Mouse (Mus musculus) forebrain, embryonic 12.5 days (tissue): Measurements from ENCODE around the gene Gm20388. TPM values are rescaled to one million over a fixed set of nuclear protein-coding genes. Genes with fewer than 3 reads are reported as not detected.
A peak's percentile ranks its signal among the peaks of the same experiment; 100 is the strongest.

ENCODE experiments used
- ATAC-seq: fragments of 200-750 bp; cut with Nextera tagmentation; 2 replicates; pipeline ENCODE4 v1.8.0; 2017; ENCODE audit warnings: moderate TSS enrichment; ENCODE audit not compliant: low FRiP score
- H3K27ac ChIP-seq: fragments of 300-500 bp; sonication (generic); 2 replicates; pipeline ENCODE4 v1.5.1; 2016; ENCODE audit warnings: mild to moderate bottlenecking
- H3K27me3 ChIP-seq: fragments of 300-500 bp; sonication (generic); 2 replicates; pipeline ENCODE4 v1.6.1; 2016; ENCODE audit warnings: mild to moderate bottlenecking
- H3K36me3 ChIP-seq: fragments of 300-500 bp; sonication (generic); replicated peaks from 2 replicates; pipeline ENCODE4 v1.6.1; 2016; ENCODE audit warnings: mild to moderate bottlenecking
- H3K4me1 ChIP-seq: fragments of 300-500 bp; sonication (generic); 2 replicates; pipeline ENCODE4 v1.6.1; 2016
- H3K4me2 ChIP-seq: fragments of 300-500 bp; sonication (generic); 2 replicates; pipeline ENCODE4 v1.6.1; 2016; ENCODE audit warnings: mild to moderate bottlenecking, moderate library complexity
- H3K4me3 ChIP-seq: fragments of 300-500 bp; sonication (generic); replicated peaks from 2 replicates; pipeline ENCODE4 v1.5.1; 2016; ENCODE audit warnings: mild to moderate bottlenecking
- H3K9ac ChIP-seq: fragments of 300-500 bp; sonication (generic); 2 replicates; pipeline ENCODE4 v1.6.1; 2016; ENCODE audit warnings: mild to moderate bottlenecking
- H3K9me3 ChIP-seq: fragments of 300-500 bp; sonication (generic); 2 replicates; pipeline ENCODE4 v1.6.1; 2016
- WGBS: fragments of 180-500 bp; shearing (Covaris S2); methylation state at CpG from one replicate; pipeline ENCODE4 v1.1.7; 2016; 5-methylcytosine and 5-hydroxymethylcytosine counted together
- polyA plus RNA-seq: library from polyadenylated mRNA; unstranded; fragments of >200 nt; fragmentation: Nextera tagmentation; extraction: Ambion mirVana; gene quantifications from 2 replicates; pipeline ENCODE4 v1.2.1, GENCODE M21; 2016

Gene Gm20388
- polyA plus RNA-seq, 1 experiment from 2014 or later: not detected

DNA sequence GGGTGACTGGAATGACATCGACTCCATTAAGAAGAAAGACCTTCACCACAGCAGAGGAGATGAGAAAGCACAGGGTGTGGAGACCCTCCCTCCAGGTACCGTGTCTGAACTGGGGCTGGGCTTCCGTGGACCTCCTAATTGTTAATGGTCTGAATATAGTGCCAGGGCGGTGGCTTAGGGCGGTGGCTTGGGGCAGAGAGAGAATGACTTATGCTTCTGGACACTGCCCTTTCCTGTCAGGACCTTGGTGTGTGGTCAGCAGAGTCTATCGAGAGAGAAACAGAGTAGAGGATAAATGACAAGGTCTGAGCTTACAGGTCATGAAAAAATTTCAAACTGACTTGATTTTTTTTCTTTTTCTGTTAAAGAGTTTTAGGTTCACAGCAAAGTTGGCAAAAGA is 4384.7 kb downstream of the Gm20388 start:
- WGBS: 94% methylated on average over 6 of the region's 6 CpGs

DNA sequence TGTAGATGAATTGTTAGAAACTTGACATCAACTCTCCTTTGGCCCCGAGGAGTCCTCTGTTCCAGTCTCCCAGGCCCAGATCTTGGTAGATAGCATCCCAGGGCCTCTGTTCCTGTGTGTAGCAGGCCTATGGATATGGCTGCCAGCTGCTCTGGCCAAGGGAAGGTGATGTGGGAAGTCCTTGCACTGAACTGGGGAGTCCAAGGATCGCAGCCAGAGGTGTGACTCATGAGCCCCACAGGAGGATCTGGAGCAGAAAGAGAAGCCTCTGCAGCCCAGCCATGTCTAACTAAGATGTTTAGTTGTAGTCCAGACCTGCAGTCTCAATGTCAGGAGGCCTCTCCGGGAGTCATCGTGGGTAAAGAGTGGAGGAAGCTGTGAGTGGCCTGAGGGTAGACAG is 4390.9 kb downstream of the Gm20388 start:
- H3K4me3 ChIP-seq: no peak overlapping the region
- peaks cover 6% of the 10 kb centered on the region; the same call in 1 of the 2 replicates for H3K4me1 ChIP-seq
- H3K9ac ChIP-seq: no peak overlapping the region
- 93% methylated on average over 4 of the region's 4 CpGs for WGBS
- H3K27ac ChIP-seq: no peak overlapping the region
- no peak for ATAC-seq
- H3K4me2 ChIP-seq: no peak overlapping the region
- no peaks in the 10 kb centered on the region for H3K9me3 ChIP-seq
- no peaks in the 10 kb centered on the region for H3K27me3 ChIP-seq
- peaks cover 30% of the 10 kb centered on the region; the same call in 1 of the 2 replicates for H3K36me3 ChIP-seq

More for the DNA sequence above, 4384.7 kb downstream of the Gm20388 start:
- Histone ChIP-seq H3K4me3 (no peak overlapping the region), H3K4me1 (peaks cover 25% of the 10 kb centered on the region), H3K36me3 (peaks cover 23% of the 10 kb centered on the region), H3K9me3 (no peaks in the 10 kb centered on the region), H3K27me3 (no peaks in the 10 kb centered on the region), H3K9ac (no peak overlapping the region), H3K4me2 (no peak overlapping the region), H3K27ac (no peak overlapping the region)
- ATAC-seq: no peak

DNA sequence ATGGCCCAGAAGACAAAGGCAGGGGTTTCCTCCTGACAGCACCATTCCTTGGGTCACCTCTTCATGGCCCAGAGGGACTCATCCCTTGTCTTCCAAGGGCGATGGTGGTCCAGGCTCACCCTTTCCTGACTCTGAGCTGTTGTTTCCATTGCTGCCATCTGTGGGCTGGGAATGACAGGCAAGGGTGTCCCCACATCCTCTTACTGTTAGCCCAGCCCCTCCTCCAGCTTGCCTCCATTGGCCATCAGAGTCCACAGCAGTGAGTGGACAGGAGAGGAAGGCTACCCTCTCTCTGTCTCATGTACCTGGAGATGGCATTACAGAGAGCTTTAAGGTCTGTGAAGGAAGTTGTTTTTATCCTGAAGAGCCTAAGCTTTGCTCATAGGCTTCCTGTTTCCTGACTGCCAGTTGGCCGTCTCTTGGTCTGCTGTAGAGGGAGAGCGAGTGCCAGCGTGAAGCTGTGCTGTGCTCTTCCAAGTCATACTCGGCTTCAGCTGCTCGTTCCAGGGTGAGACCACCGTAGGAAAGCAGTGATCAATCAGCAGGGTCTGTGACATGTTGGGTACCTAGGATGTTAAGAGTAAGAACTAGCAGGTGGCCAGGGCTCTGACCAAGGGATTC is 4391.4 kb downstream of the Gm20388 start:
- WGBS: 94% methylated on average over 7 of the region's 7 CpGs
- H3K27ac ChIP-seq: no peak overlapping the region
- peaks cover 11% of the 10 kb centered on the region; the same call in 1 of the 2 replicates for H3K4me1 ChIP-seq
- ATAC-seq: no peak
- H3K4me3 ChIP-seq: no peak overlapping the region
- no peaks in the 10 kb centered on the region for H3K9me3 ChIP-seq
- no peak overlapping the region for H3K4me2 ChIP-seq
- peaks cover 30% of the 10 kb centered on the region for H3K36me3 ChIP-seq
- no peak overlapping the region for H3K9ac ChIP-seq
- H3K27me3 ChIP-seq: no peaks in the 10 kb centered on the region

DNA sequence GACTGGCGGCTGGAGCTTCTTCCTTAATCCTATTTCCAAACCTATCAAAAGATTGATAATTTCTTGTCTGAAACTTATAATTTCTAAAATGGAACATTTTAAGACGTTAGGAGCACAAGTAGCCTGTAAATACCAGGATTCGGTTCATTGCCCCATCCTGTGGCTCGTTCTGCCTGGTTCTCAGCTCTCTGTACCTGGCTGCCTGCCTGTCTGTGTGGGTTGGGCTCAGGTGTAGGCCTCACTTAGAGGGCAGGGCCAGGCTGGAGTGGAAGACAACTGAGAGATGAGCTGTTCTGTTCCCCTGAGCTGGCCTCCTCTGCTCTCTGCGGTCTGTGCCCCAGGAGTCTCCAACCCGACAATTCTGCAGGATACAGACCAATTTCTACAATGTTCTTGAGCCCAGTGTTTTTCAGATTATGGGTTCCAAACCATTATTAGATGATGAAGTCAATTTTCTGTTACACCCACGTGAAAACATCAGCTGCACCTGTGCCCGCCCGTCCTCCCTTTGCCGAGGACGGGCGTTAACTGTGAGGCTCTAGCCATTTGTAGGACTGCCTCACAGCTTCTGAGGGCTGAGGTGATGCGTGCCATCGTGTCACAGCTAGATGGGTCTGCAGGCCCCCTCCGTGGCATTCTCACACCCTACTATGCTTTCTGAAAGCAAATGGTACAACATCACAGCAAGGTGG is 4392.7 kb downstream of the Gm20388 start:
- no peak overlapping the region for H3K27ac ChIP-seq
- ATAC-seq: no peak
- H3K4me2 ChIP-seq: no peak overlapping the region
- H3K36me3 ChIP-seq: peaks cover 32% of the 10 kb centered on the region
- no peak overlapping the region for H3K9ac ChIP-seq
- H3K4me1 ChIP-seq: peaks cover 13% of the 10 kb centered on the region; the same call in 1 of the 2 replicates
- H3K9me3 ChIP-seq: no peaks in the 10 kb centered on the region
- no peak overlapping the region for H3K4me3 ChIP-seq
- WGBS: 93% methylated on average over 15 of the region's 15 CpGs
- H3K27me3 ChIP-seq: no peaks in the 10 kb centered on the region

DNA sequence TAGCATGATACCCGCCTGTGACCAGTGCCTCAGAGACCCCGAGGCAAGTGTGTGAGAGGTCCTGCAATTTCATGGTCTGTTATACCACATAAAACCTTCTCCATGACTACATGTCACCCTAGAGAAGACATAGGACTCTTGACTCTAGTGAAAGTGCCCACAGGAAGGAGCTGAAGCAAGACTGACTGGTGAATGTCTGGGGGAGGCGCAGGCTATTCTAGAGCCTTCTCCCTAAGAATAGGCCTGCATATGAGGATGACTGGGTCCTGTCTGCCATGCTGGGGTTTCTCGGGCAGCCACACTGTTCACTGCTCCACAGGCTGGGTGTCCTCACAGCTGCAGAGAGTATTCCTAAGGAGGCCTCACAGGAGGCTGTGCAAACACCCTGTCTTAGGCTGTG is 4393.5 kb downstream of the Gm20388 start:
- Histone ChIP-seq H3K4me1 (peaks cover 13% of the 10 kb centered on the region; the same call in 1 of the 2 replicates), H3K4me3 (no peak overlapping the region), H3K4me2 (no peak overlapping the region), H3K36me3 (peaks cover 32% of the 10 kb centered on the region), H3K27ac (no peak overlapping the region), H3K27me3 (no peaks in the 10 kb centered on the region), H3K9ac (no peak overlapping the region), H3K9me3 (no peaks in the 10 kb centered on the region)
- WGBS: 90% methylated on average over 4 of the region's 4 CpGs
- no peak for ATAC-seq

DNA sequence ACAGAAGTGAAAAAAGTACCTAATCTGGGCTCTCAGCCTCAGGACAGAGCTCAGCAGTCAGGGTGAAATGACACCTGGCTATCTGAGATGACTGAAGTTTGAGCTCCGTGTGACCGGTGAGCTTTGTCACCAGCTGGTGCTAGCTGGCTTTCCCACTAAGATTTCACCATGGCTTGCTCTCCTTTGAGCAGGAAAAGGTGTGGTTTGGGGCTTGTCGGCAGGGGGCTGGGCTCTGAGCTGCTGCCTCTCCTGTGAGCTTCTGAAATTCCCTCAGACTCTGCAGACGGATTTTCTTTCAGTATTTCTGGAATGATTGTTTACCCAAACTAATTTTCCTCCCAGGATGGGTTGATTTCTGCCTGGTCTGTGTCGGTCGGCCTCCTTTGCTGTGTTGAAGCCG is 4395.9 kb downstream of the Gm20388 start:
- no peak overlapping the region; the same call in 1 of the 2 replicates for H3K27ac ChIP-seq
- no peaks in the 10 kb centered on the region for H3K27me3 ChIP-seq
- no peaks in the 10 kb centered on the region for H3K9me3 ChIP-seq
- H3K4me2 ChIP-seq: no peak overlapping the region
- peaks cover 13% of the 10 kb centered on the region; the same call in 1 of the 2 replicates for H3K4me1 ChIP-seq
- 62% methylated on average over 7 of the region's 7 CpGs for WGBS
- H3K9ac ChIP-seq: no peak overlapping the region
- no peak overlapping the region for H3K4me3 ChIP-seq
- no peak for ATAC-seq
- H3K36me3 ChIP-seq: peaks cover 37% of the 10 kb centered on the region

DNA sequence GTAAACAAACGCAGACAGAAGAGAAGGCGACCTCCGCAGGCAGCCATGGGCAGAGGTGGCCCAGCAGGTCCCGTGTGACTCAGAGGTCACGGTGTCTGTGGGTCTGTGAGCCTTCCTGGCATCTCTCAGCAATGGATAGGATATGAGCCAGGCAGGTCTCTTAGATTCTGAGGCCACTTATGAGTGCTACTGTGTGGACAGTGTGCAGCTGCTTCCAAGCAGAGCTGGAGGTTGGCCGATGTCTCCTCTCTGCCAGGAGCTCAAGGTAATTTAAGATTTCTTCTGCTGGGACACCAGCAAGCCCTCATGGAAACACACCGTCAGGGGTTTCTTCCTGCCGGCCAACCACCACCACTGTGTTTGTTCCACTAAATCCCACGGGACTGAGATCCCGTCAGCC is 4397.1 kb downstream of the Gm20388 start:
- H3K9ac ChIP-seq: no peak overlapping the region
- WGBS: 92% methylated on average over 10 of the region's 10 CpGs
- H3K4me2 ChIP-seq: no peak overlapping the region
- ATAC-seq: no peak
- H3K27me3 ChIP-seq: no peaks in the 10 kb centered on the region
- no peak overlapping the region for H3K4me3 ChIP-seq
- H3K27ac ChIP-seq: no peak overlapping the region
- H3K36me3 ChIP-seq: peaks cover 44% of the 10 kb centered on the region
- no peaks in the 10 kb centered on the region for H3K9me3 ChIP-seq
- H3K4me1 ChIP-seq: peaks cover 13% of the 10 kb centered on the region; the same call in 1 of the 2 replicates

DNA sequence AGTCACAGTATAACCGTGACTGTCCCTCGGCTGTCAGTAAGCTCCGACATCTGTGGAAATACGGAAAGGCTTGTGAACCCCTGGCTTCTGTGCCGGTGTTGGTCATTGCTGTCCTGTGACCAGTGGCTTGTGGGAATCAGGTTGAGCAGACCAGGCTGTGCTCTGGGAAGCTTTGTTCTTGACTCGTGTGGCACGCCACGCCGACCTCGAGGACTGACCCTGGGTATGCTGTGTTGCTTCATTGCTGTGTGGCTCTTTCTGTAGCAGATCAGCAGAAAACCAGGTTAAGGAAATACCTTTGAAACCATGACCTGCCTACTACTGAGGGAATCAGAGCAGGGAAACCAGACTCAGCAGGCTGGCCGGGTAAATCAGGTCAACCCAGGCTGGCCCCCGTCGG is 4399.9 kb downstream of the Gm20388 start:
- H3K27ac ChIP-seq: no peak overlapping the region
- peaks cover 20% of the 10 kb centered on the region for H3K4me1 ChIP-seq
- ATAC-seq: no peak
- peaks cover 37% of the 10 kb centered on the region for H3K36me3 ChIP-seq
- H3K4me2 ChIP-seq: no peak overlapping the region
- no peak overlapping the region for H3K9ac ChIP-seq
- H3K4me3 ChIP-seq: no peak overlapping the region
- no peaks in the 10 kb centered on the region for H3K9me3 ChIP-seq
- WGBS: 92% methylated on average over 13 of the region's 13 CpGs
- H3K27me3 ChIP-seq: no peaks in the 10 kb centered on the region

DNA sequence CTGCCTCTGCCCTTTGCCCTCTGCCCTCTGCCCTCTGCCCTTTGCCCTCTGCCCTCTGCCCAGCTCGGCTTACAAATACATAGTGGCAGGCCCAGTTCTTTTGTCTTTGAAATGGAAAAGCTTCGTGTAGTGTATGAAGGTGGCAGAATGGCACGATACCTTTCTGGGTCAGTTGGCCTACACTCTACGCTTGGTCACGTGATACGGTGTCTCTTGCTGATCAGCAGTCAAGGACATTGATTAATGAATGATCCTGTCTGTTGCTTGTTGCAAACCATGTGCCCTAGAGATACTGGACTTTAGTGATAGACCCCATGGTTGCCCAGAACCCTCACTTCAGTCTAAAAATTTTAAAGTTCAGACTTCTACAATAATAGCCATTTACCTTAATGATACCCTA is 4400.5 kb downstream of the Gm20388 start:
- Histone ChIP-seq H3K9me3 (no peaks in the 10 kb centered on the region), H3K4me2 (no peak overlapping the region), H3K4me3 (no peak overlapping the region), H3K4me1 (peaks cover 24% of the 10 kb centered on the region), H3K36me3 (peaks cover 32% of the 10 kb centered on the region), H3K27ac (no peak overlapping the region), H3K9ac (no peak overlapping the region), H3K27me3 (no peaks in the 10 kb centered on the region)
- no peak for ATAC-seq
- 88% methylated on average over 6 of the region's 6 CpGs for WGBS

DNA sequence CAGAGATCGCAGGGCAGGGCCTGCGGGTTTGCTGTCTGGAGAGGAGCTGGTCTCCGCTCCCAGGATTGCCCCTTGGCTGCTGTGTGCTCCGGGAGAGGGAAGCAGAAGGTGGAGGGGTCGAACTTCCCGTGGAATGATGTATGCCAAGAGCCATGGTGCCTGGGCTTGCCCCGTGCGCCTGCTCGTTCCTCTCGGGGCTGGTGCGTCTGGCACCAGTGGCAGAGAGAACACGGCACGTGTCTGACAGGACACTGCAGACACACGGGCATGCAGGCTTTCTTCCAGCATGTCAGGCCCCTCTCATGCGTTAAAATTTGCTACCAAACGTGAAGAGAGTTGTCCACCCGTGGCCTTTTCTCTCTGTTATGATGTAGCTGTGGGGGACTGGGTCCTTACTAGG is 4401.1 kb downstream of the Gm20388 start:
- WGBS: 96% methylated on average over 17 of the region's 17 CpGs
- no peaks in the 10 kb centered on the region for H3K27me3 ChIP-seq
- peaks cover 28% of the 10 kb centered on the region for H3K4me1 ChIP-seq
- no peak overlapping the region for H3K27ac ChIP-seq
- no peak overlapping the region for H3K4me3 ChIP-seq
- ATAC-seq: no peak
- peaks cover 26% of the 10 kb centered on the region for H3K36me3 ChIP-seq
- H3K9ac ChIP-seq: no peak overlapping the region
- H3K9me3 ChIP-seq: no peaks in the 10 kb centered on the region
- no peak overlapping the region for H3K4me2 ChIP-seq

DNA sequence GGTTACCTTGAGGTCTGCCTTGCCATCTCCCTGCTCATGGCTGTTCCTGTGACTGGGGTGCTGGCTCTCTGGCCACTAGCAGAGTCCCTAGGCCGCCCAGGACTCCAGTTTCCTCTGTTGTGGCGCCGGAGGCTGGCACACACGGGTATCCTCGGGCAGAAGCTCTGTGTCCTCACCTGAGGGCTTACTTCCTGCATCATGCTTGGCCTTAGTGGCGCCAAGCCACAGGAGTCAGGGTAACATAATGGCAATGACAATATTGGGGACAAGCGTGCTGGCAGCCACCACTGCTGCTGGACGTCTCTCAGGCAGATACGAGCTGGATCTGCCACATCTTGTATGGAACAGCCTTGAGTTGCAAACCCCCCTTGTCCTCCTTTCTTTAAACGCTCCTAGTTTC is 4401.6 kb downstream of the Gm20388 start:
- Histone ChIP-seq H3K36me3 (peaks cover 22% of the 10 kb centered on the region; the same call in 1 of the 2 replicates), H3K27ac (no peak overlapping the region), H3K27me3 (no peaks in the 10 kb centered on the region), H3K4me3 (no peak overlapping the region), H3K9ac (no peak overlapping the region), H3K4me1 (peaks cover 29% of the 10 kb centered on the region), H3K9me3 (no peaks in the 10 kb centered on the region), H3K4me2 (no peak overlapping the region)
- 96% methylated on average over 10 of the region's 10 CpGs for WGBS
- ATAC-seq: no peak

DNA sequence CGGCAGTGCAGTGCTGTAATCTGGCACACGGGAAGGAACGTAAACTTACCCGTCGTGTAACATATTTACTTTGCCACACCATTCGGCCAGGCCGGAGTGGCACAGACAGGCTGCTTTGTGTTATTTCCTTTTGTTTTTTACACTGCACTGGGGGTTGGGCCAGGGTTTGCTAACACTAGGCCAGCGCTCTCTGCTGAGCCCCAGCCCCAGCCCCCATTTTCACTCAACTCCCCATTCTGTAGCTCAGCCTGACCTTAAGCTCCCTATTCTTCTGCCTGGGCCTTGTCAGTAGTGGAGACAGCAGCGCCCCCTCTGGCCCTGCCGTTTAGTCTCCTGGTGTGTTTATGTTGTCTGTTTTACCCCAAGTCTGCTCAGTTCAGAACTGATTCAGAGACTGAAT is 4404.2 kb downstream of the Gm20388 start:
- peaks cover 38% of the 10 kb centered on the region for H3K4me1 ChIP-seq
- no peak overlapping the region for H3K9ac ChIP-seq
- H3K36me3 ChIP-seq: peaks cover 12% of the 10 kb centered on the region; the same call in 1 of the 2 replicates
- ATAC-seq: peak; percentile 82
- H3K27ac ChIP-seq: peak overlapping the region; percentile 79
- no peaks in the 10 kb centered on the region for H3K27me3 ChIP-seq
- H3K4me2 ChIP-seq: peak overlapping the region; percentile 1; the same call in 1 of the 2 replicates
- no peak overlapping the region for H3K4me3 ChIP-seq
- 14% methylated on average over 10 of the region's 10 CpGs for WGBS
- no peaks in the 10 kb centered on the region for H3K9me3 ChIP-seq
